Mouse (Mus musculus) CH12.LX (cell line): ENCODE data around the gene Acvr1. TPM values are rescaled to one million over a fixed set of nuclear protein-coding genes. Genes with fewer than 3 reads are reported as not detected.

ENCODE experiments used
- DNase-seq: peaks from one replicate; pipeline ENCODE4 v3.0.0-alpha.2; 2013; ENCODE audit errors: extremely low read depth
- H3K27ac ChIP-seq: 2 replicates; pipeline ENCODE4 v1.5.1; 2012; ENCODE audit warnings: low read depth, mild to moderate bottlenecking, control low read depth, moderate library complexity; ENCODE audit not compliant: insufficient read depth
- H3K27me3 ChIP-seq: replicated peaks from 2 replicates; pipeline ENCODE3; 2012; ENCODE audit warnings: inconsistent platforms
- H3K36me3 ChIP-seq, 2 experiments: replicated peaks in 1 of 2; 2 replicates each; pipeline versions ENCODE3 to v1.6.1; 2012; ENCODE audit warnings: inconsistent platforms in 1 of 2, low read length in 1 of 2, mild to moderate bottlenecking in 1 of 2, mixed read lengths in 1 of 2, moderate library complexity in 1 of 2; ENCODE audit not compliant: control insufficient read depth in 1 of 2, insufficient read depth in 1 of 2
- H3K4me1 ChIP-seq, 2 experiments: 2 replicates each; pipeline ENCODE4 v1.6.1; 2012; ENCODE audit warnings: inconsistent platforms in 1 of 2, moderate library complexity in 1 of 2; ENCODE audit not compliant: insufficient read depth in 2 of 2, control insufficient read depth in 1 of 2
- H3K4me2 ChIP-seq: 2 replicates; pipeline ENCODE4 v1.6.1; 2012; ENCODE audit warnings: low read depth, mild to moderate bottlenecking, control low read depth; ENCODE audit not compliant: poor library complexity, insufficient read depth, severe bottlenecking
- H3K4me3 ChIP-seq, 3 experiments: fragments of 150-350 bp in 1 of 3; sonication (generic) in 1 of 3; replicated peaks in 1 of 3; 2 replicates each; pipeline versions ENCODE3 to v1.5.1; 2011 to 2012; ENCODE audit warnings: low read depth in 2 of 3, low read length in 2 of 3, mild to moderate bottlenecking in 2 of 3, moderate library complexity in 2 of 3, control low read depth in 1 of 3, improper control_type of control experiment in 1 of 3, inconsistent platforms in 1 of 3, mixed read lengths in 1 of 3; ENCODE audit not compliant: poor library complexity in 1 of 3
- H3K79me2 ChIP-seq: replicated peaks from 2 replicates; pipeline ENCODE4 v1.6.1; 2012; ENCODE audit warnings: mild to moderate bottlenecking, moderate library complexity; ENCODE audit not compliant: control insufficient read depth, poor library complexity, insufficient read depth, severe bottlenecking; ENCODE audit errors: extremely low read depth
- H3K9ac ChIP-seq: 2 replicates; pipeline ENCODE4 v1.6.1; 2012; ENCODE audit warnings: low read depth, mild to moderate bottlenecking, control low read depth, moderate library complexity; ENCODE audit not compliant: insufficient read depth
- H3K9me3 ChIP-seq: replicated peaks from 2 replicates; pipeline ENCODE3; 2012; ENCODE audit warnings: low read length, inconsistent platforms, mixed read lengths
- CTCF ChIP-seq, 2 experiments: IDR thresholded peaks in 1 of 2; conservative IDR thresholded peaks in 1 of 2; 2 replicates each; pipeline ENCODE4 v1.5.1; 2011 to 2012; ENCODE audit warnings: low read depth in 2 of 2, low read length in 2 of 2, improper control_type of control experiment in 1 of 2, inconsistent platforms in 1 of 2, mild to moderate bottlenecking in 1 of 2, moderate library complexity in 1 of 2
- ELF1 ChIP-seq: IDR thresholded peaks from 2 replicates; pipeline ENCODE4 v1.6.1; 2014; ENCODE audit warnings: low read depth, mild to moderate bottlenecking, inconsistent platforms, low read length, improper control_type of control experiment
- EP300 ChIP-seq: IDR thresholded peaks from 2 replicates; pipeline ENCODE4 v1.6.1; 2011; ENCODE audit warnings: low read length, improper control_type of control experiment
- ETS1 ChIP-seq: conservative IDR thresholded peaks from 2 replicates; pipeline ENCODE4 v1.6.1; 2012; ENCODE audit warnings: low read depth, mild to moderate bottlenecking, inconsistent platforms, low read length, improper control_type of control experiment, moderate library complexity
- HCFC1 ChIP-seq: IDR thresholded peaks from 2 replicates; pipeline ENCODE4 v1.6.1; 2012; ENCODE audit warnings: low read depth, mild to moderate bottlenecking, inconsistent platforms, low read length, improper control_type of control experiment
- IRF4 ChIP-seq: IDR thresholded peaks from 2 replicates; pipeline ENCODE4 v1.6.1; 2014; ENCODE audit warnings: low read depth, mild to moderate bottlenecking, inconsistent platforms, low read length, improper control_type of control experiment
- JUN ChIP-seq: IDR thresholded peaks from 2 replicates; pipeline ENCODE4 v1.6.1; 2011; ENCODE audit warnings: low read depth, mild to moderate bottlenecking, low read length, improper control_type of control experiment, moderate library complexity; ENCODE audit not compliant: insufficient read depth
- JUND ChIP-seq: conservative IDR thresholded peaks from 2 replicates; pipeline ENCODE4 v1.6.1; 2011; ENCODE audit warnings: low read depth, low read length, improper control_type of control experiment
- KAT2A ChIP-seq: IDR thresholded peaks from 2 replicates; pipeline ENCODE4 v1.6.1; 2012; ENCODE audit warnings: low read length, improper control_type of control experiment, inconsistent platforms; ENCODE audit not compliant: insufficient replicate concordance
- MEF2A ChIP-seq: IDR thresholded peaks from 2 replicates; pipeline ENCODE4 v1.6.1; 2014; ENCODE audit warnings: low read depth, mild to moderate bottlenecking, inconsistent platforms, low read length, improper control_type of control experiment, borderline replicate concordance
- NRF1 ChIP-seq: IDR thresholded peaks from 2 replicates; pipeline ENCODE4 v1.6.1; 2014; ENCODE audit warnings: low read depth, mild to moderate bottlenecking, inconsistent platforms, low read length, improper control_type of control experiment, moderate library complexity
- PAX5 ChIP-seq: IDR thresholded peaks from 2 replicates; pipeline ENCODE4 v1.6.1; 2012; ENCODE audit warnings: low read length, inconsistent platforms, mixed read lengths
- POLR2AphosphoS2 ChIP-seq: IDR thresholded peaks from 2 replicates; pipeline ENCODE4 v1.6.1; 2011; ENCODE audit warnings: low read depth, low read length, improper control_type of control experiment
- RCOR1 ChIP-seq: conservative IDR thresholded peaks from 2 replicates; pipeline ENCODE4 v1.6.1; 2012; ENCODE audit warnings: low read depth, mild to moderate bottlenecking, inconsistent platforms, low read length, improper control_type of control experiment
- SMC3 ChIP-seq: IDR thresholded peaks from 2 replicates; pipeline ENCODE4 v1.6.1; 2011; ENCODE audit warnings: low read depth, low read length, improper control_type of control experiment
- TCF12 ChIP-seq: IDR thresholded peaks from 2 replicates; pipeline ENCODE4 v1.6.1; 2014; ENCODE audit warnings: low read depth, mild to moderate bottlenecking, inconsistent platforms, low read length, improper control_type of control experiment
- UBTF ChIP-seq: IDR thresholded peaks from 2 replicates; pipeline ENCODE4 v1.6.1; 2012; ENCODE audit warnings: low read depth, mild to moderate bottlenecking, inconsistent platforms, low read length, improper control_type of control experiment, moderate library complexity
- USF1 ChIP-seq: IDR thresholded peaks from 2 replicates; pipeline ENCODE4 v1.6.1; 2014; ENCODE audit warnings: low read depth, mild to moderate bottlenecking, inconsistent platforms, low read length, improper control_type of control experiment
- ZKSCAN1 ChIP-seq: IDR thresholded peaks from 2 replicates; pipeline ENCODE4 v1.6.1; 2012; ENCODE audit warnings: low read depth, inconsistent platforms, low read length, improper control_type of control experiment, borderline replicate concordance
- ZMIZ1 ChIP-seq: IDR thresholded peaks from 2 replicates; pipeline ENCODE4 v1.6.1; 2012; ENCODE audit warnings: low read depth, mild to moderate bottlenecking, inconsistent platforms, low read length, improper control_type of control experiment
- dilution Hi-C: fragments of 300-500 bp; cut with MboI; formaldehyde crosslinking; loops from 2 replicates; pipeline ENCODE4 v1.14.3; 2020; ENCODE audit warnings: low sequenced_read_pairs; ENCODE audit not compliant: extremely low pct_unique_long_range_greater_than_20kb, extremely low pct_ligation_motif_present
- in situ Hi-C: fragments of 300-500 bp; cut with MboI; formaldehyde crosslinking; loops from 3 replicates; pipeline ENCODE4 v1.14.3; 2019; ENCODE audit warnings: low sequenced_read_pairs, low pct_ligation_motif_present, low pct_unique_long_range_greater_than_20kb, mixed read lengths
- polyA plus RNA-seq: library from polyadenylated mRNA; unstranded; fragments of >175 nt; gene quantifications from 2 replicates; pipeline ENCODE4 v1.2.1, GENCODE M21; 2012; ENCODE audit warnings: low read depth; ENCODE audit not compliant: insufficient read length
- total RNA-seq, 2 experiments: library from RNA; depleted of rRNA; stranded (reverse); fragments of 300-350 nt in 1 of 2; fragments of >200 nt in 1 of 2; gene quantifications; 2 replicates each; pipeline ENCODE4 v1.2.3; 2012 to 2014

The Acvr1 gene
- total and polyA plus RNA-seq, 3 experiments: not detected

DNA sequence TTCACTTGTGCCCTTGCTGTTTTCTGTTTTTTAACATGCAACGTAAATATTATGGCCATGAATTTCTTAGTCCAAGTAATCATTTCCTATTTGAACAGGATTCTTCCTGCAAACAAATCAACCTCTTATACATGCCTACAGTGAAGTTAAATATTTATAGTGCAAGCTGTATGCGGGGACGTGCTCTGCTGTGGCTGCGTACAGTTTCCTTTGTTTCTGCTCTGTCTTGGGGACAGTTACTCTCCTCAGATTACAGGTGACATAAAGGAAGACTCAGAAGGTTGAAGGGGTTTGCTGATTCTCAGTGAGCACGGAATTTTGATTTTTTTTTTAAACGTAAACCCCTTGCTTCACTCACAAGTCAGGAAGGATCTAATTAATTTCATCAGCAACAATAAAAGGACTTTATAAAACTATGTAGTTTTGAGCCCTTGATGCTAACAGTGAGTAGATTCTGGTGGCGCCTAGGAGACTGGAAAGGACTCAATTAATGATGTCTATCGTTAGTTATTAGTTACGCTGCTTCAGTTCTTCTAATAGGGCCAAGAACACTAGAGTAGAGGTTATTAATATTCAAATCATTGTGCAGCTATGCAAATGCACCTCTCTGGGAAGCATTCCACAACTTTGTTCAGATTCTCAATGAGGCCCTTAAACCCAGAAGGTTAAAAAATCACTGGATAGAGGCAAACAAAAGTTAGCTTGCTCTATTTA, 189.4 kb downstream of the Acvr1 start:
- H3K9me3 ChIP-seq: no peaks in the 10 kb centered on the region
- no peak overlapping the region for H3K4me3 ChIP-seq
- no peak overlapping the region for H3K9ac ChIP-seq
- dilution Hi-C loops: no loop called here
- no peaks in the 10 kb centered on the region for H3K4me1 ChIP-seq
- no peak overlapping the region for H3K4me2 ChIP-seq
- no peak for TF ChIP-seq PAX5
- no peak for TF ChIP-seq UBTF
- TF ChIP-seq ELF1: no peak
- no peak for TF ChIP-seq USF1
- TF ChIP-seq IRF4: no peak
- no peak for TF ChIP-seq MEF2A
- no peak for TF ChIP-seq JUN
- TF ChIP-seq ETS1: no peak
- no peak for TF ChIP-seq RCOR1
- no peak for TF ChIP-seq HCFC1
- no peak for TF ChIP-seq SMC3
- no peak for TF ChIP-seq CTCF (conservative IDR thresholded peaks at IDR 0.05 in 1 of 2, IDR thresholded peaks at IDR 0.05 in 1 of 2; ENCODE audit: low read depth in 2 of 2, low read length in 2 of 2)
- no peak for TF ChIP-seq POLR2AphosphoS2
- no peak for TF ChIP-seq NRF1
- no peak for TF ChIP-seq JUND
- no peak for TF ChIP-seq ZKSCAN1
- TF ChIP-seq EP300: no peak
- no peak for TF ChIP-seq ZMIZ1
- no peak for TF ChIP-seq KAT2A
- no peak for TF ChIP-seq TCF12
- DNase-seq: no peak
- H3K36me3 ChIP-seq: no peaks in the 10 kb centered on the region
- in situ Hi-C loops: no loop called here
- H3K27me3 ChIP-seq: no peaks in the 10 kb centered on the region
- no peaks in the 10 kb centered on the region; the same call in 1 of the 2 replicates for H3K79me2 ChIP-seq
- H3K27ac ChIP-seq: no peak overlapping the region

DNA sequence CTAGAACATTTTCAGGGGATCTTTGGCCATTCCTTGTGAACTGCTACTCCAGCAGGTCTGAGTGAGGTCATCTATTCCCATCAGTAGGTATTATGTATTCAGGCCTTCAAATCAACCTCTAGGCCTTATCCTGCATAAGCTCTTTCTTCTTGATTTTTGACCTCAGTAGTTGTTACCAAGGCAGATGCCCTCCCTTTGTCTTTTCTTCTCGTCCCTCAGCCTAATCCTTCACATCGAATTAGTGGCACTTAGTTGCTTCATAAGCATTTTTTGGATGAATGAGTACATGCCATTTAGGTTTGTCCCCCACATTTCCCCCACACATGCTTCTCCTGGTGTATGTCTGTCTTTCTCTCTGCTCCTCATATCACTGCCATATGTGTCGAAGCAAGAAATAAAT, 200.8 kb downstream of the Acvr1 start:
- no peak for DNase-seq
- Histone ChIP-seq H3K4me3 (no peak overlapping the region), H3K4me2 (no peak overlapping the region), H3K79me2 (no peaks in the 10 kb centered on the region), H3K27ac (no peak overlapping the region), H3K27me3 (no peaks in the 10 kb centered on the region), H3K9ac (no peak overlapping the region), H3K9me3 (no peaks in the 10 kb centered on the region), H3K4me1 (no peaks in the 10 kb centered on the region), H3K36me3 (no peaks in the 10 kb centered on the region)
- TF ChIP-seq RCOR1: no peak
- dilution Hi-C loops (no loop called here), in situ Hi-C loops (no loop called here)
